Mouse (Mus musculus): Measurements from ENCODE around the gene Tgm1.

Gene Tgm1

GRCm38 (mm10) chr14:55713729-55714122 is at the start of gene Tgm1:
Gene Tgm1 (minus strand): TSS chr14:55713926.
- DNase-seq: no peak

GRCm38 (mm10) chr14:55763166-55763565 is 49.4 kb upstream of the Tgm1 start:
- peak; percentile 16 for DNase-seq

GRCm38 (mm10) chr14:55762001-55762821 is 48.5 kb upstream of the Tgm1 start:
- DNase-seq: peak; percentile 56

GRCm38 (mm10) chr14:55761163-55761562 is 47.4 kb upstream of the Tgm1 start, which contains the start of gene Ltb4r2:
Gene Ltb4r2 (plus strand): TSS chr14:55761428.
- DNase-seq: peak; percentile 23

GRCm38 (mm10) chr14:55760156-55760555 is 46.4 kb upstream of the Tgm1 start:
- DNase-seq: peak; percentile 81

GRCm38 (mm10) chr14:55758363-55758784 is 44.6 kb upstream of the Tgm1 start, which contains the start of gene Cideb:
Gene Cideb (minus strand): TSS chr14:55758458.
- peak; percentile 25 for DNase-seq

GRCm38 (mm10) chr14:55757566-55757965 is 43.8 kb upstream of the Tgm1 start:
- DNase-seq: no peak

- no peak for DNase-seq
Observed at GRCm38 (mm10) chr14:55747051-55747847, 33.5 kb upstream of the Tgm1 start.

- no peak for DNase-seq
Observed at GRCm38 (mm10) chr14:55745861-55746237, 32.1 kb upstream of the Tgm1 start.

- peak; percentile 84 for DNase-seq
Observed at GRCm38 (mm10) chr14:55745180-55745860, 31.6 kb upstream of the Tgm1 start, which contains the start of the genes Dhrs1 and Nop9. Gene Dhrs1 (minus strand): TSS chr14:55745690. Gene Nop9 (plus strand): TSS chr14:55745693.

- peak; percentile 77 for DNase-seq
Observed at GRCm38 (mm10) chr14:55743711-55744110, 30.0 kb upstream of the Tgm1 start.

GRCm38 (mm10) chr14:55737086-55737687 is 23.5 kb upstream of the Tgm1 start:
- DNase-seq: no peak

GRCm38 (mm10) chr14:55735758-55736157 is 22.0 kb upstream of the Tgm1 start:
- DNase-seq: no peak

GRCm38 (mm10) chr14:55735334-55735733 is 21.6 kb upstream of the Tgm1 start:
- DNase-seq: no peak

GRCm38 (mm10) chr14:55734869-55735268 is 21.1 kb upstream of the Tgm1 start:
- DNase-seq: no peak

- no peak for DNase-seq
Observed at GRCm38 (mm10) chr14:55733889-55734288, 20.2 kb upstream of the Tgm1 start.

GRCm38 (mm10) chr14:55730531-55731032 is 16.9 kb upstream of the Tgm1 start:
- no peak for DNase-seq

GRCm38 (mm10) chr14:55730116-55730515 is 16.4 kb upstream of the Tgm1 start:
- no peak for DNase-seq

GRCm38 (mm10) chr14:55727889-55728685 is 14.4 kb upstream of the Tgm1 start:
- no peak for DNase-seq

- DNase-seq: no peak
Observed at GRCm38 (mm10) chr14:55726261-55726660, 12.5 kb upstream of the Tgm1 start.

- no peak for DNase-seq
Observed at GRCm38 (mm10) chr14:55724411-55724871, 10.7 kb upstream of the Tgm1 start.

All from cerebellum, adult 9-11 months (tissue).